Mouse (Mus musculus) right cerebral cortex, postnatal 36 days (tissue): Measurements from ENCODE around the gene Nup153.

Experiments used
- DNase-seq, 2 experiments: peaks; one replicate each; pipeline ENCODE4 v3.0.0; 2022; ENCODE audit warnings: low spot score in 2 of 2, mixed read lengths in 1 of 2

Gene Nup153

DNA sequence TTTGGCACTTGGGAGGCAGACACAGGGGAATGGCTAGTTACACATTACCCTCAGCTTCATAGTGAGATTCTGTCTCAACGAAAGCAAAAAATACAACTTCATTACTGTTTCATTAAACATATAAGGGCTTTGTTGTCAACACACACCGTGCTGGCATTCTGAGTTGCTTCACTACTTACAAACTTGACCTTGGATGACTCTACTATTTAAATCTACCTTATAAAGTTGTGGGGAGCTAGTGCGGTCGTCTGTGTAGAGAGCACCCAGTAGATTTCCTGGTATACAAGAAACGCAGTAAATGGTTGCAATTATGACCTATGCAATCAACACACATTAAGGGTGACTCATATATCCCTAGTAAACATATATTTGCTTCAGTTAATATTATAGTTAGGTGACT, 671 bp upstream of the Nup153 start:
- DNase-seq: no peak

DNA sequence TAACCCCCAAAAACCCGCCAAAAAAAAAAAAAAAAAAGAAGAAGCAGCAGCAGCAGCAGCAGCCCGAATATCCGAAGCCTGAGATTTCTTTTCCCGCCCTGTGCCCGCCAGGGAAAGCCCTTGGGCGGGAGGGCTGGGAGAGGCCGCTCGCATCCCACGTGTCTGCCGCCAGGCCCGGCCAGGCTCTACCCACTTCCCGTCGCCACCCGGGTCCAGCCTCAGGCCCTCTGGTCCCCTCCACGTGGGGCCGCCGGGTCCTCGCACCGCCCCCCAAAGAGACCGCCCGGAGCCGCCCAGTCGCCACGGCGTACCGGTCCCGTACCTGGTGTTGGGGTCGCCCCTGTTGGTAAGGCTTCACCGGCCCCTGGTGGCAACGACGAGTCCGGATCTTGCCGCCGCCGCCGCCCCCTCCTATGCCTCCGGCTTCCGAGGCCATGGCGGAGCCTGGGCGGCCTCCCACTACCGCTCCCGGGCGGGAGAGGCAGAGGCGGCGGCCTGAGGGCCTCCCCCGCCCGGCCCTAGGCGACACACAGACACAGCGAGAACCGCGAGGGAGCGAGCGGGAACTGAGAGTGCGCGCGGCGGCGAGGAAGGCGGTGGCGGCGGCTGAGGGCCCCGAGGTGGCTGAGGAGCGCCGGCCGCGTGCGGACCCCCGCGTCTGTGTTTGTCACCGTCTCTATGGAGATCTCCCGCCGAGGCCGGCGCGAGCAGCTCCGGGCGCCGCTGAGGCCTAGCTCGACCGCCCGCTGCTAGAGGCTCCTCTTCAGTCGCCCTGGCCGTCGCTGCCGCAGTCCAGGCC, 503 bp downstream of the Nup153 start:
- DNase-seq: peak in 1 of 2 experiments; percentile 42

DNA sequence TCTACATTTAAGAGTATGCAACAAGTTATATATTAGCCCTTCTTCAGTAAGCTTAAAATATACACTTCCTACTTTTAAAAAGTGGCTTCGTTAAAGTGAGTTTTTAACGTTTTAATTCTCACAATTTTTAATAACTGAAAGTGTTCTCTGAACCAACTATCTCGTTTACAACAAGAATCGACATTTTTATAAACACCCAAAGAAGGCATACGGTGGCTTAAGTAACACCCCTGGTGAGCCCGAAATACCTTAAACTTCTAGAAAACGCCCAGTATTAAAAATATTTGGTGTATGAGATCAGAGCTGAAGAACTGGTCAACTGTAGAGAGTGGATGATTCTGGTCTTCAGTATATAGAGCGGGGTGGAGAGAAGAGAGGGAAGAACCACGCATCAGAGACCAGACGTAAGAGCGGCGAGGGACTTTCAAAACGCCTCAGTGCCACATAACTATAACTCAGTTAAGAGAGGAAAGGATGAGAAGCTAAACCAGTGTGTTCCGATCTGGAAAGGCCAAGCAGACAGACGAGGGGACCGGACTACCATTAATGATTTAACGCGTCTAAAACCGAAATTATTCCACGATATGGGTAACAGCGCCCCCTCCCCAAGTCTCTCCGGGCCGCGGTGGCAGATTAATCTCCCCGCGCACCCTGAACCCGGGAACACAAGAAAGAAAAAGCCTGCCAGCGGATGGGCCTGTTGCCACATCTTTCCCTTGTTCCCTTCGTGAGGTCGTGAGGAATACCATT, 1.3 kb downstream of the Nup153 start:
- no peak for DNase-seq

DNA sequence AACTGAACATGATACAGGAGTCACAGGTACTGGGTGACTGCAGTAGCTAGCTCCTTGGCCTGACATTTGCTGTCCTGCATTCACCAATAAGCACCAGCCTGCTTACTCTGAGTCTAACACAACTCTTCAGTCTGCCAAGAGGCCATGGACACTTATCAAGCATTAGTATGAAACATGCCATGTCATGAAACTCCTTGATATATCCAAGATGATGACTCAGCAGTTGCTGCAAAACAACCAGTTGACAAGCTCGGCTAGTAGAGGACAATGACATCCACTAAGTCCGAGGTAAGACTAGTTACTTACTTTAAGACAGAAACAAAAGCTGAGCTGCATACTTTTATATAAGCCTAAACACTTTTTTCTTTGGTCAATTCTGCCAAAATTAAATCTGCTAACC, 2.5 kb downstream of the Nup153 start:
- no peak for DNase-seq

DNA sequence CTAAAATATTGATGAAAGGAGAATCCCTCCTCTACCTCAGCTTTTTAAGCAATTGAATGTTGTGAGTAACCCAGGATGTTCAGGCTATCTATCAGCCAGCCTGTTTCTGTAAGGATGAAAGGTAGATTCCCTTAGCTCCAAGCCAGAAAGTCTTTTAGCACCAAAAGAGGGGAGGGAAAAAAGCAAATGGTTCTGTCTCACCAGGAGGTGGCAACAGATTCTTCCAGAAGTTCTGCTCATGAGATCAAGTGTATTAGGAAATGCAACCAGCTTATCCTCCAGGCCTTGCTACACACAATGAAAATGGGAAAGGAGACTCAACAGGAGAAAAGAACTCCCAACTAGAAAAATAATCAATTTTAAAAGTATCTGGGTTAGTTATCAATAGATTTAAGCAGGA, 3.4 kb downstream of the Nup153 start:
- DNase-seq: no peak

DNA sequence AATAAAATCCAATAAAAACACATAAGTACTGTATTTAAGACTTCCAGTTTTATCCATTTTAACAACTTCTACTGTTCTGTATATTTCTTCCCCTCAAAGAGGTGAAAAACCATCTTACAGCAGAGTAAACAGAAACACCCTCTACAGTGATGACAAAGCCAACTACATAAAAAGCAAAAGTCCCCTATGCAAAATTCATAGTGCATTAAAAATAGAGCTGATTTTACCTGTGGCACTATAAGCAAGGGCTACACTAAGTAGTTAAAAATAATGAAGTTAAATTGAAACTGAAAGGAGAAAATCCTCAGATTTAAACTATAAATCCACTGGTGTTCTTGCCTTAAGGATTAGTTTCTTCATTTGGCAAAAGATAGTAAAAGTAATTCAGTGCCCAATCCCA, 6.7 kb downstream of the Nup153 start:
- DNase-seq: no peak

DNA sequence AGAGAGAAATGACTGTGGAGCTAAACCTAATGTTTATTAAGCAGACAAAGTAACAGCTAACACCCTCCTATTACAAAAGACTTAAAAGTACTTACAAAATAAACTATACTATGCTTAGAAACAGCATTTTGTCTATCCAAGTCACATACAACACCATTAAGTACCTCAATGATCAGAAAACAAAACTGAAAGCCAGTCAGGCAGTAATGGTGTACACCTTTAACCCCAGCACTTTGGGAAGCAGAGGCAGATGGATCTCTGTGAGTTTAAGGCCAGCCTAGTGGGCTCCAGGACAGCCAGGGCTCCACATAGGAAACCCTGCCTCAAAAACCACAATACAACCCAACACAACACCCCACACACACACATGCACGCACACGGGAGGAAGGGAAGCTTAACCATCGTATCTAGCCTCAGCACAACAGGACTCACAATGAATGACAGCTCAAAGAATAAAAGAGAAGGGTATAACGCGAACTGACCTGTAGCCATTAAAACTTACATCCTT, 8.8 kb downstream of the Nup153 start:
- no peak for DNase-seq

DNA sequence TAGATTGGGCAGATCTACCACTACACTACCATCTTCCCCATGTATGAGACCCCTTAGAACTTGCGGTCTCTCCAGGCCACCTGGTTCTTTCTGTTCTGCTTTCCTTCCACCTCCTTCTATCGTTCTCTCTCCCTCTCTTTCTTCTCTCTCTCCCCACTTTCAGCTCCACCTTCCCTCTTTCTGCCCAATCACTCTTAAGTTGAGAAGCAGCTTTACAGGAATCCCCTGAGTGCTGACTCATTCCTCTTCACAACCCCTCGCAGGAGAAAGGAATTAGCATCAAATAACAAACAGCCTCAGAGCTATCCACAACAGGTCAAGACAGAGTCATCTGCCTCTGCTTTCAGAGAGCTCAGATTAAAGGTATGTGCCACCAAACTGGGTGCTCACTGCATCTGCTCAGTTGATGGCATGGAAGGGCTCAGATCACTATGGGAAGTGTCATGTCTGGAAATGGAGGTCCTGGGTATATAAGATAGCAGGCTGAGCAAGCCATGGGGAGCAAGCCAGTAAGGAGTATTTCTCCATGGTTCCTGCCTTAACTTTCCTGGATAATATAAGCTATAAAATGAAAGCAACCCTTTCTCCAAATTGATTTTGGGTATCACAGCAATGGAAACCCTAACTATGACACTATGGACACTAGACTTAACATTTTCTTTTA, 11.6 kb downstream of the Nup153 start:
- DNase-seq: no peak

DNA sequence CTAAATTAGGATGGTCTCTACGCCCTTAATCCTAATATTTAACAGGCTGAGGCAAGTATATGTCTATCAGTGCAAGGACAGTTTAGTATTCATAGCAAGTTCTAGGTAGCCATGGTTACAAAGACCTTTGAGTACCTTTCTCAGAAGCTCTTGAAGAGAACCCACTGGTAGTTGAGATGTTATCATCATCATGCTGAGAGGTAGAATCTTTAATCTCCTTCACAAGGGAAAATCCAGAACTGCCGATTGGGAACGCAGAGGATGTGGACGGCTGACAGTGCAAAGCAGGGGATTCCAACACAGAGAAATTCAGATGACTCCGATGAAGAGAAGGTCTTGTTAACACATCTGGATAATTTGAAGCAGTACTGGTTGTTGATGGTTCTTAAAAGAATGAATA, 14.3 kb downstream of the Nup153 start:
- no peak for DNase-seq

DNA sequence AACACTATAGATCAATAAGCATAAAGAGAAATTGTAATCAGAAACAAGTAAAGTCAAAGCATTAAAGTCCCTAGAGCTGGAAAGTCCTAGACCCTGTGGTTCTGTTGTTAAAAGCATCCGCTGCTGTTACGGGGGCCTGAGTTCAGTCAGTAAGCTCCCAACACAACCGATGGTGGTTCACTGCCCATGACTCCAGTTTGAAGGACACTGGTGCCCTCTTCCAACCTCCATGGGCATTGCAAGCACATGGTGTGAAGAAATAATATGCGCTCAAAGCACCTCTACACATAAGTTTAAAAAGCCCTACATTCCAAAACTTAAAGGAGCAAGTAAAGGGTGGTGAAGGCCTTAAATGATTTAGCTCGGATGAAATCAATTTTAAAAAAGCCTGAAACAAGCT, 24.6 kb downstream of the Nup153 start:
- no peak for DNase-seq

DNA sequence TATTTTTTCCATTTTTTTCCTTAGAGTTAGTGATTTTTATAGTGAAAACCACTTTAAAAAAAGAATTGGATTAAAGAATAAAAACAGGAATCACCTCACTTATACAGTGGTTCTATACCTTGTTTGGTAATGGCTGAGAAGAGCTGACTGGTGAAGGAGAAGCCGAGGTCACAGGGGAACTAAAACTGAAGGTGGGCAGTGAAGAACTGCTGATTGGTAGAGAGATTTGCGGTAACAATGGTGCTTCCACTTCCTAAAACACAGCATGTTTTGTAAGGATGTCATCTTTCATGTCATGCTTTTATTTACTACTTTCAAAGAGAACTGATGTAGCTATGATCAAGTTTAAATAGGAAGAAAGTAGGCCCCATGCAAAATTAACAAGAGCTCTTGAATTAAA, 26.3 kb downstream of the Nup153 start:
- DNase-seq: no peak

DNA sequence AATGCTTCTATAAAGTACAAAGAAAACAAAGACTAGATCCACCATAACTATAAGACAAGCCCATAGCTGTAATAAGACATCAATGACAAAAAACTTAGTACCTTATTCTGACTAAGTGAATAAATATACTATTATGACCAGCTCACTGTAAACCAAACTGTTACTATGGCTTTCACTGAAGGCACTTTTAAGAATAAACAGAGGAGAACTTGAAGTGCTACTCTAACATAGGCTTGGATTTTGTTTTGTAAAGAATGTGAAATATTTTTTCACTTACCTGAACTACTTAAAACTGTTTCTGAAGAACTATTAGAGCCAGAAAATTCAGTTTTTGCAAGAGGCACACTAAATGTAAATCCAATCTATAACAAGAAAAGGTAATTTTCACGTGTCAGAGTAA, 28.4 kb downstream of the Nup153 start:
- DNase-seq: no peak

DNA sequence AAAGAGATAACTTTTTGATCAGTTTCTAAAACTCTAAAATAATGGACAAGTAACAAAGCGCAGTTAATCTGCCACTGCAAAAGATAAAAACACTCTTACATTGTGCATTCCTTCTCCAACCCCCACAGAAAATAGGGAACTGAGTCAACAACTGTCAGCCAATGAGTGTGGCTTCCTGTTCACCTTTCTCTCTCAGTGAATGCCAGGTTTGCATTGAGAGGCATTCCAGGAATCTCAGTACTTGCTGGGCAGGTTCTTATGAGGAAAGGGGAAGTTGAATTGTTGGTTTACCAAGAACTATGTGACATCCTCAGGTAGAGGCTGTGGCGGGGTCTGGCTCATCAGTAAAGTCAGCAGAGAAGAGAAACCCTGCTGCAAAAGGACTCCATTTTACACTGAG, 31.0 kb downstream of the Nup153 start:
- DNase-seq: no peak

DNA sequence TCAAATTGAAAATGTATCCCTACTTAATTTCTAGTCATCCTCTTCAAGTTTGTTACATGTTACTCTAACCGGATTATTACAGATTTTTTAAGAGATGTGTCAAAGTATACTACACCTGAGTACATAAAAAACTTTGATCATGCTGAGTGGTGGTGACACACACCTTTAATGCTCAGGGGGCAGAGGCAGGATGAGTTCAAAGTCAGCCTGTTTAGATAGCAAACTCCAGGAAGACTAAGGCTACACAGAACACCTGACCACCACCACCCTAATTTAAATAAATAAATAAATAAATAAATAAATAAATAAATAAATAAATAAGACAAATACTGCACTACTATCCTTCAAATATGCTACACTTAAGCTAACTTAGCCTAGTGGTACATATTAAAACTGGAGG, 31.8 kb downstream of the Nup153 start:
- DNase-seq: no peak

DNA sequence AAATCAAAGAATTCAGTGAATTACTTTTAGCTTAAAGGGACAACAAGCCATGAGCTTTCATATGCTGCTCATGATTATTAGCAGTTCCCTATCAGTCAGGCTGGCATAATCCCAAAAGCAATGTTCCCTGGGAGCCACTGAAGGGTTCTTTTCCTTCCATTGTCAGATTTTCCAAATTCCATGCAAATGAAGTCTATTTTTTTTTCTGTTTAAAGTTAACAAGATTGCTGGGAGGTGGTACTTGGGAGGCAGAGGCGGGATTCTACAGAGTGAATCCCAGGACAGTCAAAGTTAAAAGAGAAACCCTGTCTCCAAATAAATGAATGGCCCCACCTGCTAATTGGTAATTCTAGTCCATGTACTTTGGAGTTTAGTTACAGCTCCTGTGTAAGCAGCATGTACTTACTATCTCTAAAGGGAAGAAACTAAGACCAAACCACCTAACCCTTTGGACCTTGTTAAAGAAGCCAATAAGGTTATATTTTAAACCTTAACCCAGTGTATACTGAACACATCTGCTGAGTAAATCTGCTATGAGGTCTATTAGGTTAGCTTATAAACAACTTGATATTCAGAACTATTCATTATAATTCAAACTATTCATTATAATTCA, 32.3 kb downstream of the Nup153 start:
- no peak for DNase-seq

DNA sequence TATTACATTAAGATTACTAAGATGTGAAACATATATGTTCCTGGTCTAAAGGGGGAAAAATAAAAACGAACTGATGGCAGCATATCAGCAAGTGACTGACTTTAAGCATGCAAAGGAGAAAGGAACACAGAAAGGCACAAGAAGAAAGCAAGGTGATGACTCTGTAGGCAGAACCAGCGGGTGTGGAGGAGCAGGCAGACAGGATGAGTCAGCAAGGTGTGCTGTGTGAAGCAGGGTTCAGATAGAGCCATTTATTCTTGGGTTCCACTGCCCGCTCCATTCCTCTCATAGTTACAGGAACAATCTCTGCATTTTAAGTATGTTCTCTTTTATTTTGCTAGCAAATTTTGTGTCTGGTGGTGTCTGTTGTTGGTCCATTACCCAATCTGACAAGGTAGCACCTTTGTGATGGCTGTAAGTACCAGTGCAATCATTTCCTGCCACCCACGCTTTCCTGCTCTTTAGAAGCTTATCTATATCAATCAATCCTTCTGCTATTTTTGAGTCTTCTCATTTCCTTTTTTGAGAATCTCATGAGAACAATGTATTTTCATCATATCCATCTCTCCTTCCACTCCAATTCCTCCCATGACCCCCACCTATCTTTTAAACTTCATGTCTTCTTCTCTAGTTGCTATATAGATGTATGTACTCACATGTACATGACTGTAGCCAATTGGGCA, 37.0 kb downstream of the Nup153 start:
- no peak for DNase-seq

DNA sequence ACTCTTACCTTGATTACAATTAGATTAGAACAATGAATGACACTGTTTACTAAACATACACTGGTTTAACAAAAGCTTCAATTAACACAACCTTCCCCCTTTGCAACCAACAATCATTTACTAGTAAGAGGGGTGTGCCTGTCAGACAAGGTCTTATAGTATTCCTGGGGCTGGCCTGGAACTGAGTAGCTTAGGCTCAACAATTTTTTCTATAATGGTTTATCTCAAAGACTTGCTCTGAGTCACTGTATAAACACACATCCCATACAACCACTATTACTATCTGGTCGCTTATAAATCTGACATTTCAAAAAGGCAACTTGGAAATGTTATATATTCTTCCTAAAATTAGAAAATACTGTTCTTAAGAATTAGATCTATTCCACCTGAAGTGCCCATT, 44.4 kb downstream of the Nup153 start:
- no peak for DNase-seq

DNA sequence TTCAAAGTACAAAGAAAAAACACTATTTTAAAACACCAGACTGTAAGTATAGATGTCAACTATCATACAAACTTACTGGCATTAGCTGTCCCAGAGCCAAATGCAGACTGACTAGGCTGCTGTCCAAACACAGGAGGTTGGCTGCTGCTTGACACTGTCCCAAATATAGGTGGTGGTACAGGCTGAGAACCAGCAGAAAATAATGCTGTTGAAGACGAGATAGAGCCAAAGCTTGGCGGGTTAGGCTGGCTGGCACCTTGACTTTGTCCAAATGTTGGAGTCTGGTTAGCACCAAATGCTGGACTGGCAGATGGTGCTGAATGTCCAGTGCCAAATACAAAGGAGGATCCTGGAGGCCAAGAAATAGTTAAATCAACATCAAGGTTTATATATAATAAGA, 44.8 kb downstream of the Nup153 start:
- no peak for DNase-seq

DNA sequence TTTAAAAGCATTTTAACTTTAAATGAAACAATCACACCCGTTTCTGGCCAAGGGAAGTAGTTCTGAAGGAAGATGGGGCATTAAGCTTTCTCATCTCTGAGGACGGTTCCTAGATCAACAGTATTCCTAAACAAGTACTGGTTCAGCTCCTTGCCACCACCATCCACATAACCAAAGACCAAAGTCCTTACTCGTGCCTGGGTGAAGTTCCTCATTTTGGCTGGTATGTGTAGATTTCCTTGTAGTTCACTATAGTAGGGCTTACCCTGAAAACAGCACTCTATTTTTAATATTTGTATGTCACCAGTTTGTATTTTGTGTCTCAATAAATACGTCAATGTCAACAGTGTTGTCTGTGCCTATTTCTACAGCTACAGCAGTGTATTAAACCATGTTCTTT, 50.0 kb downstream of the Nup153 start:
- no peak for DNase-seq

DNA sequence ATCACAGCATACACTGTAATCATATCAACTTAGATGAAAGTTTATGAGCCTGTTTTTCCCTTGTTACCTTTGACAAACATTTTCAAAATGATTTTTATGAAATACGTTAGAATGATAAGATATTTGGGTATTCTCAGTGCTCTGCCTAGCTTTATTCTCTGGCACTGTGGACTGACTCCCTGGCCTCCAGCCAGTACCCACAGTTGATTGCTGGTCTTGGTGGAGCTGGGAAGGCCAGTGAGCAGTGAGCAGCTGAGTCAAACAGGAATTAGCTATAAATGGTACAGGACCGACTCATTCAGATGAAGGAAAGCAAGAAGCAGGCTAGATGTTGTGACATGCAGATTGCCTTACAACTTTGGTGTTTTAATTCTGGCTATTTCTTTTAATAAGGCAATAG, 53.1 kb downstream of the Nup153 start:
- no peak for DNase-seq

DNA sequence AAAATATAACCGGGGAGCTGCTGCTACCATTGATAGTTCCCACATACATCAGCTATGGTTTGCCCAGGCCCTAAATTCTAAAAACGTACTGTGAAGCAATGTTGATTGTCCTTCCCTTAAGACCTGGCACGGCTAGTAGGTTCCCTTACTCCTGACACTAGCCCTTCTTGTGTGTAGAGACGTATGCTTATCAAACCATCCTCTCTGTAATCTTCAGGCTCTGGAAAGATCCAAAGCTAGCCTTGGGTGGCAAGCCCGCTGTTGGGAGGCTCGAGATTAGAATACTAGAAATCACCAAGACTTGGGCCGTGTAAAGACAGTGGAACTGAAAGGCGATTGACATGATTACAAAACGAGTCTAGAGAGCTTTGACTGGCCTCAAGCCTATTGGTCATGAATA, 57.2 kb downstream of the Nup153 start:
- no peak for DNase-seq
